Mouse (Mus musculus) kidney, embryonic 16.5 days (tissue): ENCODE data around the gene Khk. TPM values are rescaled to one million over a fixed set of nuclear protein-coding genes. Genes with fewer than 3 reads are reported as not detected.

Experiments
- ATAC-seq: fragments of 200-750 bp; cut with Nextera tagmentation; 2 replicates; pipeline ENCODE4 v1.8.0; 2017; ENCODE audit warnings: moderate TSS enrichment; ENCODE audit not compliant: low FRiP score, low TSS enrichment
- H3K27ac ChIP-seq: fragments of 300-500 bp; sonication (generic); 2 replicates; pipeline ENCODE4 v1.5.1; 2014; ENCODE audit warnings: low read length
- H3K27me3 ChIP-seq: fragments of 300-500 bp; sonication (generic); 2 replicates; pipeline ENCODE4 v1.6.1; 2014; ENCODE audit warnings: low read length, control low read depth, mixed read lengths; ENCODE audit not compliant: insufficient read depth
- H3K36me3 ChIP-seq: fragments of 300-500 bp; sonication (generic); 2 replicates; pipeline ENCODE4 v1.6.1; 2014; ENCODE audit warnings: low read length, control low read depth, mixed read lengths; ENCODE audit not compliant: insufficient read depth
- H3K4me1 ChIP-seq: fragments of 300-500 bp; sonication (generic); 2 replicates; pipeline ENCODE4 v1.6.1; 2014; ENCODE audit warnings: low read length, control low read depth, mixed read lengths; ENCODE audit not compliant: insufficient read depth
- H3K4me2 ChIP-seq: fragments of 300-500 bp; sonication (generic); replicated peaks from 2 replicates; pipeline ENCODE4 v1.6.1; 2014; ENCODE audit warnings: low read depth, low read length
- H3K4me3 ChIP-seq: fragments of 300-500 bp; sonication (generic); 2 replicates; pipeline ENCODE4 v1.5.1; 2014; ENCODE audit warnings: mild to moderate bottlenecking, low read length
- H3K9ac ChIP-seq: fragments of 300-500 bp; sonication (generic); replicated peaks from 2 replicates; pipeline ENCODE4 v1.6.1; 2014; ENCODE audit warnings: low read length
- H3K9me3 ChIP-seq: fragments of 300-500 bp; sonication (generic); 2 replicates; pipeline ENCODE4 v1.6.1; 2016; ENCODE audit warnings: low read length, control low read depth
- WGBS: fragments of 180-500 bp; shearing (Covaris S2); extraction: QIAGEN DNeasy Blood & Tissue Kit; methylation state at CpG from one replicate; pipeline ENCODE4 v1.1.7; 2014; 5-methylcytosine and 5-hydroxymethylcytosine counted together
- polyA plus RNA-seq: library from polyadenylated mRNA; unstranded; fragments of >200 nt; fragmentation: Nextera tagmentation; extraction: Ambion mirVana; gene quantifications from 2 replicates; pipeline ENCODE4 v1.2.1, GENCODE M21; 2015

Khk gene
- polyA plus RNA-seq, 1 experiment from 2014 or later = 41.4 TPM

- peaks cover 18% of the 10 kb centered on the region for H3K36me3 ChIP-seq
- peak overlapping the region; percentile 99 for H3K27ac ChIP-seq
- no peaks in the 10 kb centered on the region for H3K27me3 ChIP-seq
- no peaks in the 10 kb centered on the region for H3K9me3 ChIP-seq
- WGBS = under 1% methylated on average over 28 of the region's 28 CpGs
- peak overlapping the region; percentile 72 for H3K9ac ChIP-seq
- H3K4me1 ChIP-seq = peaks cover 24% of the 10 kb centered on the region
- ATAC-seq = peak; percentile 89
- H3K4me3 ChIP-seq = peak overlapping the region; percentile 78
- H3K4me2 ChIP-seq = peak overlapping the region; percentile 82
These were observed 33.3 kb upstream of the Khk start for GRCm38 (mm10) chr5:30887858-30888336.

GRCm38 (mm10) chr5:30888337-30889087 lies 32.7 kb upstream of the Khk start, which contains the start of gene Agbl5:
TSS of gene Agbl5 (plus strand) at chr5:30888694.
- H3K27ac ChIP-seq = peak within 1 kb of the TSS; percentile 99
- H3K4me2 ChIP-seq = peak within 1 kb of the TSS; percentile 82
- no peaks in the 10 kb centered on the region for H3K9me3 ChIP-seq
- ATAC-seq = peak; percentile 92
- H3K36me3 ChIP-seq = peaks cover 24% of the 10 kb centered on the region
- WGBS = under 1% methylated on average over 40 of the region's 42 CpGs
- H3K9ac ChIP-seq = peak within 1 kb of the TSS; percentile 90
- no peaks in the 10 kb centered on the region for H3K27me3 ChIP-seq
- H3K4me3 ChIP-seq = peak within 1 kb of the TSS; percentile 78
- H3K4me1 ChIP-seq = peaks cover 24% of the 10 kb centered on the region

- ATAC-seq = peak; percentile 32
These were observed 32.0 kb upstream of the Khk start for GRCm38 (mm10) chr5:30889088-30889754.

GRCm38 (mm10) chr5:30890375-30890774 lies 30.9 kb upstream of the Khk start:
- peaks cover 43% of the 10 kb centered on the region for H3K36me3 ChIP-seq
- H3K9me3 ChIP-seq = no peaks in the 10 kb centered on the region
- no peaks in the 10 kb centered on the region for H3K27me3 ChIP-seq
- peak overlapping the region; percentile 82 for H3K4me2 ChIP-seq
- peaks cover 24% of the 10 kb centered on the region for H3K4me1 ChIP-seq
- 55% methylated on average over 7 of the region's 7 CpGs for WGBS
- ATAC-seq = no peak
- H3K27ac ChIP-seq = peak overlapping the region; percentile 99
- H3K9ac ChIP-seq = peak overlapping the region; percentile 90
- H3K4me3 ChIP-seq = peak overlapping the region; percentile 78

More at GRCm38 (mm10) chr5:30889088-30889754, 32.0 kb upstream of the Khk start:
- H3K4me2 ChIP-seq = peak overlapping the region; percentile 82
- peaks cover 31% of the 10 kb centered on the region for H3K36me3 ChIP-seq
- 2% methylated on average over 33 of the region's 42 CpGs for WGBS
- peak overlapping the region; percentile 78 for H3K4me3 ChIP-seq
- H3K27ac ChIP-seq = peak overlapping the region; percentile 99
- no peaks in the 10 kb centered on the region for H3K9me3 ChIP-seq
- no peaks in the 10 kb centered on the region for H3K27me3 ChIP-seq
- peak overlapping the region; percentile 90 for H3K9ac ChIP-seq
- H3K4me1 ChIP-seq = peaks cover 24% of the 10 kb centered on the region

- H3K36me3 ChIP-seq = peaks cover 48% of the 10 kb centered on the region
- H3K9me3 ChIP-seq = no peaks in the 10 kb centered on the region
- H3K27ac ChIP-seq = no peak overlapping the region
- H3K4me1 ChIP-seq = peaks cover 20% of the 10 kb centered on the region
- ATAC-seq = no peak
- no peak overlapping the region for H3K4me2 ChIP-seq
- 84% methylated on average over 5 of the region's 5 CpGs for WGBS
- no peaks in the 10 kb centered on the region for H3K27me3 ChIP-seq
- H3K9ac ChIP-seq = no peak overlapping the region
- no peak overlapping the region for H3K4me3 ChIP-seq
These were observed 19.4 kb upstream of the Khk start for GRCm38 (mm10) chr5:30901860-30902259.

- no peaks in the 10 kb centered on the region for H3K27me3 ChIP-seq
- H3K27ac ChIP-seq = peak within 1 kb of the TSS; percentile 98
- peak within 1 kb of the TSS; percentile 85 for H3K9ac ChIP-seq
- H3K4me3 ChIP-seq = peak within 1 kb of the TSS; percentile 84
- peak within 1 kb of the TSS; percentile 97 for H3K4me2 ChIP-seq
- H3K36me3 ChIP-seq = peaks cover 26% of the 10 kb centered on the region
- under 1% methylated on average over 58 of the region's 58 CpGs for WGBS
- no peaks in the 10 kb centered on the region for H3K9me3 ChIP-seq
- ATAC-seq = peak; percentile 90
- H3K4me1 ChIP-seq = peaks cover 61% of the 10 kb centered on the region
These were observed 13.7 kb upstream of the Khk start, which contains the start of gene Ost4 for GRCm38 (mm10) chr5:30907413-30908059. TSS of gene Ost4 (minus strand) at chr5:30907788.

GRCm38 (mm10) chr5:30908426-30909299 lies 12.6 kb upstream of the Khk start:
- peak overlapping the region; percentile 84 for H3K4me3 ChIP-seq
- 25% methylated on average over 13 of the region's 13 CpGs for WGBS
- H3K4me1 ChIP-seq = peaks cover 72% of the 10 kb centered on the region
- H3K27ac ChIP-seq = peak overlapping the region; percentile 98
- peak overlapping the region; percentile 84 for H3K9ac ChIP-seq
- H3K4me2 ChIP-seq = peak overlapping the region; percentile 97
- peak; percentile 66 for ATAC-seq
- H3K9me3 ChIP-seq = no peaks in the 10 kb centered on the region
- H3K27me3 ChIP-seq = no peaks in the 10 kb centered on the region
- H3K36me3 ChIP-seq = peaks cover 20% of the 10 kb centered on the region

- peak overlapping the region; percentile 97 for H3K4me2 ChIP-seq
- H3K4me1 ChIP-seq = peaks cover 72% of the 10 kb centered on the region
- no peak for ATAC-seq
- peaks cover 15% of the 10 kb centered on the region for H3K36me3 ChIP-seq
- no peak overlapping the region for H3K4me3 ChIP-seq
- peak overlapping the region; percentile 98 for H3K27ac ChIP-seq
- WGBS = 13% methylated on average over 7 of the region's 7 CpGs
- H3K9ac ChIP-seq = peak overlapping the region; percentile 84
- no peaks in the 10 kb centered on the region for H3K27me3 ChIP-seq
- no peaks in the 10 kb centered on the region for H3K9me3 ChIP-seq
These were observed 12.0 kb upstream of the Khk start for GRCm38 (mm10) chr5:30909300-30909659.

- Histone ChIP-seq H3K9me3 (no peaks in the 10 kb centered on the region), H3K4me1 (peaks cover 72% of the 10 kb centered on the region)
These were observed 11.4 kb upstream of the Khk start for GRCm38 (mm10) chr5:30909863-30910262.

More at GRCm38 (mm10) chr5:30909863-30910262, 11.4 kb upstream of the Khk start:
- Histone ChIP-seq H3K27me3 (no peaks in the 10 kb centered on the region), H3K4me3 (no peak overlapping the region), H3K9ac (no peak overlapping the region), H3K4me2 (no peak overlapping the region), H3K36me3 (peaks cover 11% of the 10 kb centered on the region), H3K27ac (peak overlapping the region; percentile 98)
- ATAC-seq = no peak
- WGBS = 82% methylated on average over 7 of the region's 7 CpGs
